Mouse (Mus musculus) kidney, adult 10 weeks (tissue): ENCODE data around the gene Fhl5. TPM values are rescaled to one million over a fixed set of nuclear protein-coding genes. Genes with fewer than 3 reads are reported as not detected.

Experiments used
- polyA plus RNA-seq: library from polyadenylated mRNA; stranded (reverse); fragments of 350-450 nt; fragmentation: Illumina TruSeq; extraction: RNeasy Lipid Tissue Mini Kit (QIAGEN cat#74804); gene quantifications from one replicate; pipeline ENCODE4 v1.2.3, GENCODE M21; 2014; ENCODE audit warnings: low read depth, low replicate concordance

The Fhl5 gene
- not detected for polyA plus RNA-seq

DNA sequence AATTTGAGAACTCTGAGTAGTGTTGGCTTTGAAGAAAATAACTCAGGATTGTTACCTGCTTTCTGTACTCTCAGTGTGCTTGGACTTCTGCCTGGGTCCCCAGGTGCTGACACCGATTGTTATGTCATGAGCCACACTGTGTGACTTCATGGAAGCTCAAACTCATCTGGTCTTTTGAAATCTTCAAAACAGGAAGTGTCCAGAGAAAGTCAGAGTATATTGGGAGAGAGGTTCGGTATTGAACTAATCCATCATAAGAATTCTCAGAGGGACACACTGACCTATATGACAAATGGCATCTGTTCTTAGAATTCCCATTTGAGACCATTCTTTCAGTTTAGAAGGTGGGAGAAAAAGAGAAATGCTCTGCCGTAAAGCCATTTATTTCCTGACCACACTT lies at the start of gene Fhl5:
TSS of gene Fhl5 (minus strand) at position 101 of the 400 bp plus-strand sequence.

DNA sequence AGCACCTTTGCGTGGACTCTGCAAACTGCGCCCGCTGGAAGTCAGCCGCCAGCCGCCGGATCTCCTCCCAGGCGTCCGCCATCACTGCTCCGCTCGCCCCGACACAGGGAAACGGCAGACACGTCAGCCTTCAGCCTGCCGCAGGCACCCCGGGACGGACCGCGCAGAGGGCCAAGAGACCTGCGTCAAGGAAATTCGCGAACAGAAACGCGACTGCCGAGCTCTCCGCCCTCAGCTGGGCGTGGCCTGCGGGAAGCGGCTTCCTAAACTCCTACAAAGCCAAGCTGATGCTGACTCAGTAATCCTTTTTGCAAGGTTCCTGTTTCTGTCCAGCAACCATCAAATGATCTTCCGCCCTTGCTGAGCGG lies 39.0 kb upstream of the Fhl5 start, which contains the start of gene Ufl1:
TSS of gene Ufl1 (minus strand) at position 151 of the 368 bp plus-strand sequence.

Other genes starting within 250 kb of the Fhl5 start
- gene Ufl1, start 38.9 kb upstream of the Fhl5 start, polyA plus RNA-seq: 75.9 TPM